Mouse (Mus musculus) layer of hippocampus, postnatal 10 days (tissue): ENCODE data around the gene Psg17. TPM values are rescaled to one million over a fixed set of nuclear protein-coding genes. Genes with fewer than 3 reads are reported as not detected.
"Not testable (repeated sequence)": the region's sequence is repeated elsewhere in the genome, so short reads cannot be mapped to it uniquely, and the experiment has no call there.

ENCODE experiments used
- DNase-seq, 2 experiments: peaks; one replicate each; pipeline ENCODE4 v3.0.0; 2021; ENCODE audit warnings: low spot score in 2 of 2
- long read RNA-seq: library from polyadenylated mRNA; stranded (forward); transcript quantifications from one replicate; pipeline ENCODE4 v2.0.0, GENCODE M21; 2023
- total RNA-seq, 2 experiments: library from RNA; stranded (reverse); gene quantifications; 2 replicates each; pipeline ENCODE4 v1.2.3; 2021

Psg17 gene
- not detected for total RNA-seq
- long read RNA-seq, result 0 reads

DNA sequence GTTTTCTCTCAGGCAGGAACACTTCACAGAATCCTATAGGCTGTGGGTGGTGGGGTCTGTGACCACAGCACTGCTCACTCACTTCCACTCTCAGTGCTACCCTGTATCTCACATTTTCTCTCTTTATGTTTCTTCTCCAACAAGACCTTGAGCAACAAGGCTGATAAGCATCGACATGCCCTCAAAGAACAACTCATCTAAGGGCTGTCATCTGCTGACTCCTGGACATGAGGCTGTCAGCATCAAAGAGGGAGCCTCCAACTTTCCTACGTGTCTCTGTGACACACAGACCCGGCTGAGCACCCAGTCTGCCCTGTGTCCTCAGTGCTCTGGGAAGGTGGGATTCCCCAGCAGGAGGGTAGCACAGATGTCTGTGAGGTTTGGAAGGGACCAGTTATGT lies at the start of gene Psg17:
TSS of gene Psg17 (minus strand) at position 101 of the 400 bp plus-strand sequence.
- DNase-seq, result no peak

DNA sequence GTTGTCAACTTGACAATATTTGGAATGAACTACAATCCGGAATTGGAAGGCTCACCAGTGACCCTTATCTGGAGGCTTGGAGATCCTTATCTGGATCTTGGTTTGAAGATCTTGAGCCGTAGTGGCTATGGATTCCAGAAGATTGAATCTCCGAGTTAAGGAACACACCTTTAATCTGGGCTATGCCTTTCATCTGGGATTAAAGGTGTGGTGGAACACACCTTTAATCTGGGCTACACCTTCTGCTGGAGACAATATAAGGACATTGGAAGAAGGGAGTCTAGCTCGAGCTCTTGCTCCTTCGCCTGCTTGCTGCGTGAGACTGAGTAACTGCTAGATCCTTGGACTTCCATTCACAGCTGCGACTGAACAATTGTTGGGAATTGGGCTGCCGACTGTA lies 49.6 kb upstream of the Psg17 start, which contains the start of gene Pglyrp1:
TSS of gene Pglyrp1 (plus strand) at position 301 of the 400 bp plus-strand sequence.
- DNase-seq, result not testable (repeated sequence)

DNA sequence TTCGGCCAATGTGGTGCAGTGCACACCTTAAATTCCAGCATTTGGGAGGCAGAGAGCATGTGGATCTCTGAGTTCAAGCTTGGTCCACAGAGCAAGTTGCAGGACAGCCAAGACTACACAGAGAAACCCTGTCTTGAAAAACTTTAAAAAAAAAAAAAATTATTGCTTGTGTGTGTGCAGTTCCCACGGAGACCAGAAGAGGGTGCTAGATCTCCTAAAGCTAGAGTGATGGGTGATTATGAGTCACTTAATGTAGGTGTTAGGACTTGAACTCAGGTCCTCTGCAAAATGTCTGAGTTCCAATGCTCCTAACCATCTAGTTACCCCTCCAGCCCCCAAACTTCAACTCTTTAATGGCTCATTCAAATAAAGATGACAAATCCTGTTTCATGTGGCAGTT lies 47.1 kb upstream of the Psg17 start:
- DNase-seq, result no peak

DNA sequence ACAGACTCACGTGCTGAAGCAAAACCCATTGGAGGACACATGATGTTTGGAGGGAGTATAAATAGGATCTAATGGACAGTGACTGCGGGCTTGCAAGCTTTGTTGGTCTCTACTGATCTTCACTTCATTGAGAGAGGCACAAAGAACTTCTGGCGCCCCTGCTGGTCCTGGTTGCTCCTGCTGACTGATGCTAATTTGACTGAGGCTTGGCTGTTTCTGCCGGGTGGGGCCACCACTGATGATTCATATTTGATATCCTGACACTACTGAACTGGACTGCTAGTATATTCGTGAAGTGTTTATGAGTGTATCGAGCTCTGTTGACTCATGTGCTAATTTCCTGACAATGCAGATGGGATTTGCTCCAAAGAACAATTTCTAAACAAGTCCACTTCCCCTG lies 41.4 kb upstream of the Psg17 start:
- DNase-seq, result no peak

GRCm38 (mm10) chr7:18858310-18858916 lies 37.0 kb upstream of the Psg17 start:
- no peak for DNase-seq

DNA sequence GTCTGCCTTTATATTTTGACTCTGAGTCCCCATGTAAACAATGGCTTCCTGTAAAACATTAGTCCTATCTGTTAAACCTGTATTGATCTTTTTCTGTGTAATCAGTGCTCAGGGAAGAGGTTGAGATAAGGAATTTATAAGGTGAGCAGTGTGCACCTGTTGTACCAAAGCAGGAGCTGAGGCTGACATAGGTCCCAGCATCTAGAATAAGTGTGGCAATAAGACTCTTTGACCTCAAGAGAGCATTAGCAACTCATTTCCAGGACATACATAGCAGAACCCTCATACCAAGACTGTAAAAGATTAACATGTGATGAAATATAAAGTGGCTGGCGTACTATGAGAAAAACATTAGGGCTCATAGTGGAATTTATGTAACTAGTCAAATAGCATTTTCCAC lies 27.0 kb upstream of the Psg17 start:
- DNase-seq, result no peak

DNA sequence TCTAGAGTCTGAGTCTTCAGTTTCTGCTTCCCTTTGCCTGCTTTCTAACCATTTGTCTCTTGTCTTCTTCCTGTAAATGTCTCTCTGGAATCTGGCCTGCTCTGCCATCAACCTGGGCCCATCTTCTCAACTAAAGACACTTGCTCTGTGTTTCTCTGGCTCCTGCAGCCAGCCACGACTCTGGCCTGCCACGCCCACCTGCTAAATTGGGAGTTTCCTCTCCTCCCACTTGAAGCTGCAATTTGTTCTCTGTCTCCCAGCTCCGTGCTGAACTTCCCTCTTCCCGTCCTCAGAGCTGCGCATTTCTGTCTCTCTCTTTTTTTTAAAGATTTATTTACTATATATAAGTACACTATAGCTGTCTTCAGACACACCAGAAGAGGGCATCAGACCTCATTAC lies 23.4 kb upstream of the Psg17 start:
- no peak for DNase-seq

- DNase-seq, result no peak
Measured at GRCm38 (mm10) chr7:18841174-18841567, 19.8 kb upstream of the Psg17 start.

DNA sequence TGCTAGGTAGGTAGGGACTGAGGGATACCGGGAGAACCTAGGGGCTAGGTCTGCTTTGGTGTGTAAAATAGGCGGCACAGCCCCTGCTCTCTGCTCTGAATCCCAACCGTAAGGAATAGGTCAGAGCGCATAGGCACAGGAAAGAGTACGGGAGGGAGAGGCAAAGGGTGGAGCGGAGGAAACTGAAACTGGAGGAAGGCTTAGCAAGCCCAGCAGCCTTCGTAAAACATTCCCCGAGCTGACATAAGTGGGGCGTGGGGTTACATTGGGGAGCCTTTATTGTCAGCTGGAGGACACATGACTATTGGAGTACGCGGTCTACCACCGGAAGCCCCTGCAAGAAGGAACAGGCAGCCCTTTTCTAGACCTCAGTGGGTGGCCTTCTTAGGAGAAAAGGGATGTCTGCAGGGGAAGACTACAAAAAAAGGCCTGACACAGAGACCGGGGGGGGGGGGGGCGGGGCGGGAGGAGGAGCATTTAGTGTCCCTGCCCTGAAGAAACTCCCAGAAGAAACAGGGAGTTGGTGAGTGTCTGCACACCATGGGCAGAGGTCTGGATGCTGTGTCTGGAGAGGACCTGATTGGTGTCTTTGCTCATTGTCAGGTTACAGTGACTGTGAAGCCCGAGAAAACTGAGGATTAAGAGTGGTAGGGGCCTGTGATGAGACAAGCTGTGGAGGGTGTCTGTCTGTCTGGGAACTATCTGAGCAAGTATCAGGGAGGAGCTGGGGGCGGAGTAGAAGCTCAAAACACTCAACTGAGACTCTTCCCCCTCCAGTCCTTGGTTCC lies 19.2 kb upstream of the Psg17 start:
- peak; percentile 19 to 21 for DNase-seq

GRCm38 (mm10) chr7:18839865-18840264 lies 18.5 kb upstream of the Psg17 start, which contains the start of gene Mill2:
Gene Mill2, plus strand, starts transcription at chr7:18839966.
- DNase-seq, result no peak

GRCm38 (mm10) chr7:18832298-18832697 lies 10.9 kb upstream of the Psg17 start:
- no peak for DNase-seq

- no peak for DNase-seq
Measured at GRCm38 (mm10) chr7:18829545-18829944, 8.1 kb upstream of the Psg17 start.

GRCm38 (mm10) chr7:18828592-18828991 lies 7.2 kb upstream of the Psg17 start:
- no peak for DNase-seq

- DNase-seq, result no peak
Measured at GRCm38 (mm10) chr7:18827792-18828546, 6.6 kb upstream of the Psg17 start.

DNA sequence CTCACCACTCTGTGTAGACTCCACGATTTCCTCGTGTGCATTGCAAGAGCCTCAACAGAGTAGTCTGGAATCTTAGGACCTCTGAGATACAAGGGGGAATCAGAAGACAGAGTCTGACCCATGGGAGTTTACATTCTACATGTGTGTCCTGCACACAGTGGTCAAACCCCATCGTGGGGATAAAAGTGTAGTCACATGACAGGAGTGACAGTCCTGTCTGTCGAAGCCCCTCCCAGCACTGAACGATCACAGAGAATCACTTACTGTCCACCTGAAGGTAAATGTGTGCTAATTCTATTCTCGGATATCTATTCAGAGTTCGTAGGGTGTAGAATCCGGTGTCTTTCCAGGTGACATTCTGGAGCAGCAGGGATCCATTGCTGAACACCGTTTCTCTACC lies 3.1 kb downstream of the Psg17 start:
- no peak for DNase-seq

DNA sequence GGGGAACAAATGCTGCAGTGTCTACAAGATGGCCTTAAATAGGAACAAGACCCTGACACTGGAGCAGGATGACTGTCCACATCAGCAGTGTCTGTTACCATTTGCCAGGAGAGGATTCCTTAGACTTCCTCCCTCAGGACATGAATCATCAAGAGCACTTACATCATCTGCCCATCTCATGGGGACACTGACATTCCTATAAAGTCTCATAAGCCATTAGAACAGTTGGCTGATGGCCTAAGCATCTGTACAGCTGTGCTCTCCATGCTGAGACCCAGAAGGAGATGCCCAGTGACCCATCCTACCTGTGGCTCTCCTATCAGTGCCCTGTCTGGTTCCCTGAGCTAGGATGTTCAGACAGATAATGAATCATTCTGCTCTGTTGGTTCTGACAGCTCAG lies 17.9 kb downstream of the Psg17 start:
- no peak for DNase-seq

GRCm38 (mm10) chr7:18799129-18799528 lies 22.3 kb downstream of the Psg17 start:
- DNase-seq, result no peak

DNA sequence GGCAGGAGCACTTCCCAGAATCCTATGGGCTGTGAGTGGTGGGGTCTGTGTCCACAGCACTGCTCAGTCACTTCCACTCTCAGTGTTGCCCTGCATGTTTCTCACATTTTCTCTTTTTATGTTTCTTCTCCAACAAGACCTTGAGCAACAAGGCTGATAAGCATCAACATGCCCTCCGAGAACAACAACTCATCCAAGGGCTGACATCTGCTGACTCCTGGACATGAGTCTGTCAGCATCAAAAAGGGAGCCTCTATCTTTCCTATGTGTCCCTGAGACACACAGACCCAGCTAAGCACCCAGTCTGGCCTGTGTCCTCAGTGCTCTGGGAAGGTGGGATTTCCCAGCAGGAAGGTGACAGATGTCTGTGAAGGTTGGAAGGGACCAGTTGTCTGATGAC lies 23.0 kb downstream of the Psg17 start, which contains the start of gene Psg19:
TSS of gene Psg19 (minus strand) at position 101 of the 400 bp plus-strand sequence.
- no peak for DNase-seq

DNA sequence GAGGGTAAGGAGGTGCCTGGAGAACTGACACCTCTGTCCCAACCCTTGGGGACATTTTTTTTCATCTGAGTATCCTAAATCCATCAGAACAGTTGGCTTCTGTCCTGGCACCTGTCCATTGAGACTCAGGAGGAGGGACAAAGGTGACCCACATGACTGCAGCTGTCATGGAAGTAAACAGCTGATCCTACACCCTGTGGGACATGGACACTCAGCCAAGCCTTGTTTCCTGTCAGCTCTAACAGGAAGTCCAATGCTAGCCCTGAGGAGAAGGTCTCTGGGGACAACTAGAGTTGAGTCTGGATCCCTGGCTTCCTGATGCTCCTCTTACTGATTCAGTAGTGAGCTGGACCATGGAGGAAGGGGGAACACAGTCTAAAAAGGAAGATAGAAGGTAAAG lies 30.7 kb downstream of the Psg17 start:
- not testable (repeated sequence) for DNase-seq

DNA sequence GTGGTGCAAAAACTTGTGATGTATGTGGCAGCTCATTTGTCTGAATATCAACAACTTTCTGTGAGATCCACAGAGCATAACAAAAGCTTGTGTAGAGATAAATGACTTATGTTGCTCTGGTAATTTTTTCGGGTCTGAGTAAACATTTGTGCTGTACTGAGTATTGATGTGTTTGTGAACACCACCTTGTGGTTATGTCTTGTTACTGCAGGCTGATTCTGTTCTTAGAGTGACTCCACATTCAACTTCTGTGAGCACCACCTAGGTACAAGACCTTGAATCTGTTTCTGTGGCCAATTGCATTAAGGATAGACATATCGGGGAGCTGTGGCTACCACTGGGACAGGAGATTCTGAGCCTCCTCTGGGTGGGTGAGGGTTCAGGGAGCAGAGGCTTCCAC lies 40.1 kb downstream of the Psg17 start:
- not testable (repeated sequence) for DNase-seq

DNA sequence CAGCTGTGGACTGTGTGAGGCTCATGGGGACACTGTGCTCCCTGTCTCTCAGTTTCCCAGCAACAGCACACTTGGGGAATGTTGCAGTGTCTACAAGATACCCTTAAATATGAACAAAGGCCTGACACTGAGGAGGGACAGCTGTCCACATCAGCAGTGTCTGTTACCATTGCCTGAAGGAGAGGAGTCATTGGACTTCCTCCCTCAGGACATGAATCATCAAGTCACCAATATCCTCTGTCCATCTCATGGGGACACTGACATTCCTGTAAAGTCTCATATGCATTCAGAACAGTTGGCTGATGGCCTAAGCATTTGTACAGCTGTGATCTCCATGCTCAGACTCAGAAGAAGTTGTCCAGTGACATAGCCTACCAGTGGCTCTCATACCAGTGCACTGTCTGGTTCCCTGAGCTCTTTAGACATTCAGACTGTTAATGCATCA lies 42.0 kb downstream of the Psg17 start:
- DNase-seq, result no peak
